Mouse (Mus musculus) heart, embryonic 14.5 days (tissue): ENCODE results near the gene B4galt3. TPM values are rescaled to one million over a fixed set of nuclear protein-coding genes. Genes with fewer than 3 reads are reported as not detected.

Experiments used
- ATAC-seq: fragments of 200-750 bp; cut with Nextera tagmentation; 2 replicates; pipeline ENCODE4 v1.8.0; 2017; ENCODE audit warnings: low read depth, moderate TSS enrichment; ENCODE audit not compliant: insufficient number of reproducible peaks, insufficient read depth, low FRiP score
- H3K27ac ChIP-seq, 2 experiments: fragments of 200-500 bp in 1 of 2; fragments of 300-500 bp in 1 of 2; sonication (generic) in 1 of 2; replicated peaks in 1 of 2; 2 replicates each; pipeline ENCODE4 v1.5.1; 2012 to 2014; ENCODE audit warnings: low read depth in 2 of 2, low read length in 2 of 2, control low read depth in 1 of 2, mild to moderate bottlenecking in 1 of 2, mixed read lengths in 1 of 2; ENCODE audit not compliant: control insufficient read depth in 1 of 2, insufficient read depth in 1 of 2
- H3K27me3 ChIP-seq: fragments of 300-500 bp; sonication (generic); 2 replicates; pipeline ENCODE4 v1.6.1; 2014; ENCODE audit warnings: mild to moderate bottlenecking, low read length, control low read depth; ENCODE audit not compliant: control insufficient read depth, insufficient read depth
- H3K36me3 ChIP-seq: fragments of 300-500 bp; sonication (generic); 2 replicates; pipeline ENCODE4 v1.6.1; 2014; ENCODE audit warnings: mild to moderate bottlenecking, control low read depth, low read length, mixed read lengths; ENCODE audit not compliant: control insufficient read depth, insufficient read depth
- H3K4me1 ChIP-seq, 2 experiments: fragments of 200-500 bp in 1 of 2; fragments of 300-500 bp in 1 of 2; sonication (generic) in 1 of 2; 2 replicates each; pipeline ENCODE4 v1.6.1; 2012 to 2014; ENCODE audit warnings: low read length in 2 of 2, control low read depth in 1 of 2, mixed read lengths in 1 of 2; ENCODE audit not compliant: control insufficient read depth in 2 of 2, insufficient read depth in 2 of 2
- H3K4me2 ChIP-seq: fragments of 300-500 bp; sonication (generic); 2 replicates; pipeline ENCODE4 v1.6.1; 2014; ENCODE audit warnings: mild to moderate bottlenecking, low read length
- H3K4me3 ChIP-seq, 2 experiments: fragments of 200-500 bp in 1 of 2; fragments of 300-500 bp in 1 of 2; sonication (generic) in 1 of 2; 2 replicates each; pipeline ENCODE4 v1.5.1; 2012 to 2014; ENCODE audit warnings: low read length in 2 of 2, mild to moderate bottlenecking in 2 of 2, control low read depth in 1 of 2, low read depth in 1 of 2, moderate library complexity in 1 of 2; ENCODE audit not compliant: control insufficient read depth in 1 of 2, insufficient read depth in 1 of 2
- H3K9ac ChIP-seq: fragments of 300-500 bp; sonication (generic); 2 replicates; pipeline ENCODE4 v1.6.1; 2014; ENCODE audit warnings: mild to moderate bottlenecking, low read length
- H3K9me3 ChIP-seq: fragments of 300-500 bp; sonication (generic); 2 replicates; pipeline ENCODE4 v1.6.1; 2016; ENCODE audit warnings: low read length, control low read depth; ENCODE audit not compliant: control insufficient read depth
- WGBS: fragments of 180-500 bp; shearing (Covaris S2); extraction: QIAGEN DNeasy Blood & Tissue Kit; methylation state at CpG from one replicate; pipeline ENCODE4 v1.1.7; 2014; 5-methylcytosine and 5-hydroxymethylcytosine counted together
- polyA plus RNA-seq: library from polyadenylated mRNA; unstranded; fragments of >200 nt; fragmentation: Nextera tagmentation; extraction: Ambion mirVana; gene quantifications from 2 replicates; pipeline ENCODE4 v1.2.1, GENCODE M21; 2014

B4galt3 gene
- polyA plus RNA-seq, 1 experiment from 2014 or later: 55.6 TPM

- ATAC-seq: no peak
- H3K36me3 ChIP-seq: no peaks in the 10 kb centered on the region
- H3K9ac ChIP-seq: no peak overlapping the region
- H3K9me3 ChIP-seq: no peaks in the 10 kb centered on the region
- H3K4me1 ChIP-seq: peaks cover 4 to 9% of the 10 kb centered on the region in 2 experiments
- no peak overlapping the region for H3K4me3 ChIP-seq
- H3K27me3 ChIP-seq: no peaks in the 10 kb centered on the region
- WGBS: 78% methylated on average over 9 of the region's 9 CpGs
- no peak overlapping the region for H3K27ac ChIP-seq
- no peak overlapping the region for H3K4me2 ChIP-seq
Observed at GRCm38 (mm10) chr1:171257781-171258180, 12.3 kb upstream of the B4galt3 start.

DNA sequence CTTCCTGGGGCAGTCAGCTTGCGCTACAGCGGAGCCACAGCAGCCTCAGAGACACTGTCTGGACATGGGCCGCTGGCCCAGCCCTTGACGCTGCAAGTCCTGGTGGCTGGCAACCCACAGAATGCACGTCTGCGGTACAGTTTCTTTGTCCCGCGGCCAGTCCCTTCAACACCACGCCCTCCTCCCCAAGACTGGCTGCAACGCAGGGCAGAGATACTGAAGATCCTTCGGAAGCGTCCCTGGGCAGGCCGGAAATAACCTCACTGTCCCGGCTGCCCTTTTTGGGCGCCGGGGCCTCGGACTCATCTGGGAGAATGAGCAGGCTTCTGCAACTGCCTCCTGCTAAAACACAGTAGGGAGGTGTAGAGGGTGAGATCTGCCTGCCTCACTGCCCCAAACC is 11.2 kb upstream of the B4galt3 start:
- Histone ChIP-seq H3K27me3 (no peaks in the 10 kb centered on the region), H3K27ac (no peak overlapping the region), H3K9ac (no peak overlapping the region), H3K4me1 (peaks cover 4 to 13% of the 10 kb centered on the region in 2 experiments), H3K9me3 (no peaks in the 10 kb centered on the region), H3K4me3 (no peak overlapping the region), H3K36me3 (no peaks in the 10 kb centered on the region), H3K4me2 (no peak overlapping the region)
- WGBS: 49% methylated on average over 17 of the region's 17 CpGs
- ATAC-seq: no peak

DNA sequence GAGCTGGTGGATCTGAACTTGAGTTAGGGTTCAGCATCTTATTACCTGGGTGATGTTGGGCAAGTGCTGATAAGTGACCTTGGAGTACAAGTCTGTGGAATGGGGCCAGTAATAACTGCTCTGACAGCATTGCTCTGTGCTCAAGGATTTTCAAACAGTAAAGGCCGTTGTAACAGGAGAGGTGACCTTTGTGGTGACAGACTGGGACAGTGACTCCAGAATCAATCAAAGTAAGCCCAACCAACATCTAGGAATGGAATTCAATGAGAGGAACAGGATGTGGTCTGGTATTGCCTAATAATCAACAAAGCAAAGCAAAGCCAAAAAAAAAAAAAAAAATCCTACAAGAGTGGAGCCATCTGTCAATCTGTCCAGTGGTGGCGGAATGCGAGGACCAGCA is 9.8 kb upstream of the B4galt3 start:
- H3K27me3 ChIP-seq: no peaks in the 10 kb centered on the region
- no peak overlapping the region for H3K4me2 ChIP-seq
- 67% methylated on average over 3 of the region's 3 CpGs for WGBS
- no peak for ATAC-seq
- H3K9me3 ChIP-seq: no peaks in the 10 kb centered on the region
- H3K27ac ChIP-seq: no peak overlapping the region
- H3K4me3 ChIP-seq: no peak overlapping the region
- H3K4me1 ChIP-seq: peaks cover 4 to 13% of the 10 kb centered on the region in 2 experiments
- H3K9ac ChIP-seq: no peak overlapping the region
- no peaks in the 10 kb centered on the region for H3K36me3 ChIP-seq

GRCm38 (mm10) chr1:171262594-171263130 is 7.5 kb upstream of the B4galt3 start:
- Histone ChIP-seq H3K27ac (peak overlapping the region; percentile 97 to 98), H3K9me3 (no peaks in the 10 kb centered on the region), H3K9ac (peak overlapping the region; percentile 70), H3K36me3 (no peaks in the 10 kb centered on the region), H3K4me1 (peaks cover 4 to 13% of the 10 kb centered on the region in 2 experiments), H3K4me3 (peak overlapping the region; percentile 8 to 29), H3K4me2 (peak overlapping the region; percentile 60), H3K27me3 (no peaks in the 10 kb centered on the region)
- peak; percentile 79 for ATAC-seq
- WGBS: under 1% methylated on average over 8 of the region's 8 CpGs

- Histone ChIP-seq H3K36me3 (no peaks in the 10 kb centered on the region), H3K27ac (peak overlapping the region; percentile 97 to 98), H3K4me1 (peaks cover 4 to 13% of the 10 kb centered on the region in 2 experiments), H3K4me3 (peak overlapping the region; percentile 8 to 29; a peak in 2 of 4 replicates), H3K27me3 (no peaks in the 10 kb centered on the region), H3K9ac (peak overlapping the region; percentile 70; the same call in 1 of the 2 replicates), H3K9me3 (no peaks in the 10 kb centered on the region), H3K4me2 (peak overlapping the region; percentile 60)
- WGBS: 3% methylated on average over 2 of the region's 2 CpGs
- ATAC-seq: peak; percentile 86
Observed at GRCm38 (mm10) chr1:171263185-171263611, 6.9 kb upstream of the B4galt3 start.

DNA sequence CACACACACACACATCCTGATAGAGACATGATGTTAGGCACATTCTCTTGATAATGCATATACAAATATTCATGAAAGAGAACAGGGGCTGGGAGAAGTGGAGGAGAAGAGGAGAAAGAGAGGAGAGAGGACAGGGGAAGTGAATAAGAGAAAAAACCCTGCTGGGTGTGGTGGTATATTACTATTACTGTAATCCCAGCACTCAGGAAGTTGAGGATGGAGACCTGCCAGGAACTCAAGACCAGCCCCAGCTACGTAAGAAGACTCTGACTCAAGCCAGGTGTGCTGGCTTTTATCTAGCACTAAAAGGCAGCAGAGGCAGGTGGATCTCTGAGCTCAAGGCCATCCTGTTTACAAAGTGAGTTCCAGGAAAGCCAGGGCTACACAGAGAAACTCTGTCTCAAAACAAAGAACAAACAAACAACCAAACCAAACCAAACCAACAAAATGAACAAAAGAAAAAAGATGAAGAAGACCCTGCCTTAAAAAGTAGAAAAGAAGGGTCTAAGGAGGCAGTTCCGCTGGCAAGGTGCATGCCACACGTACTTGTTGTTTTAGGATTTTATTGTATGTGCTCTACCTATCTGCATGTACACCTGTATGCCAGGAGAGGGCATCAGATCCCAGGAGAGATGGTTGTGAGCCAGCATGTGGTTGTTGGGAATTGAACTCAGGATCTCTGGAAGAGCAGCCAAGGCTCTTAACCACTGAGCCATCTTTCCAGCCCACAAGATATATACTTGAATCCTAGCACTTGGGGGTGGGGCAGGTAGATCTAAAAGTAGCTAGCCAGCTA is 6.3 kb upstream of the B4galt3 start:
- H3K9me3 ChIP-seq: no peaks in the 10 kb centered on the region
- peaks cover 3 to 13% of the 10 kb centered on the region in 2 experiments for H3K4me1 ChIP-seq
- H3K36me3 ChIP-seq: no peaks in the 10 kb centered on the region
- no peak for ATAC-seq
- H3K4me2 ChIP-seq: peak overlapping the region; percentile 60
- peak overlapping the region; percentile 85 to 97 for H3K27ac ChIP-seq
- no peak overlapping the region for H3K4me3 ChIP-seq
- H3K9ac ChIP-seq: no peak overlapping the region; the same call in 1 of the 2 replicates
- H3K27me3 ChIP-seq: no peaks in the 10 kb centered on the region
- WGBS: 83% methylated on average over 3 of the region's 3 CpGs

- ATAC-seq: no peak
- H3K36me3 ChIP-seq: no peaks in the 10 kb centered on the region
- 60% methylated on average over 4 of the region's 4 CpGs for WGBS
- H3K4me2 ChIP-seq: no peak overlapping the region
- peak overlapping the region in 1 of 2 experiments; percentile 37; a peak in 1 of 4 replicates for H3K27ac ChIP-seq
- no peak overlapping the region for H3K9ac ChIP-seq
- H3K4me3 ChIP-seq: no peak overlapping the region
- H3K4me1 ChIP-seq: peaks cover 5 to 22% of the 10 kb centered on the region in 2 experiments
- H3K9me3 ChIP-seq: no peaks in the 10 kb centered on the region
- no peaks in the 10 kb centered on the region for H3K27me3 ChIP-seq
Observed at GRCm38 (mm10) chr1:171265971-171266744, 4.0 kb upstream of the B4galt3 start.
